Mouse (Mus musculus): ENCODE data around the gene Nt5dc3.

DNA sequence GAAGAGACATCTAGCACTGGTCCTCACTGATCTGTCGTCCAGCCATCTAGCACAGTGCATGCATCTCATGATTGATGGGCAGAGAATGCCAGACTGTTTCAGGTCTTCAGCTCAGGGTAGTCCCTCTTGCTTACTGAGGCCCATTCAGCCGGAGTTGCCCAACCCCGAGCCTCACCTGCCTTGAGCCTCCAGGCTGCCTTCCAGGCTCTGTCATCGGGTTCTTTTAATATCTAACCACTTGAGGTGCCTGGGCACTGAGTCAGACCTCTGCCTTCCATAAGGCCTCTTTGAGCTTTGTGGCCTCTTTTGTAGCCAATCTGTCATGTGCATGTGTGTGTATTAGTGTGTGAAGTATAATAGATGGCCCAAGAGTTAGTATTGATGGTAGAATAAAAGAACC is 70.7 kb downstream of the Nt5dc3 start:
- TF ChIP-seq CTCF (IDR thresholded peaks at IDR 0.05; ENCODE audit: low read depth, low read length) (no peak), GATA1 (IDR thresholded peaks at IDR 0.05; ENCODE audit: borderline replicate concordance, low read length) (no peak), GATA2 (IDR thresholded peaks at IDR 0.05; ENCODE audit: borderline replicate concordance, low read depth, low read length) (no peak), POLR2AphosphoS5 (IDR thresholded peaks at IDR 0.05; ENCODE audit: insufficient replicate concordance, low read depth, low read length) (no peak)

All from G1E (cell line).